Mouse (Mus musculus) kidney, adult 2 months (tissue): ENCODE data around the gene Tacc3.

Source experiments
- CTCF ChIP-seq: fragments of 200-500 bp; conservative IDR thresholded peaks from 2 replicates; pipeline ENCODE4 v1.5.1; 2011; ENCODE audit warnings: low read depth, mild to moderate bottlenecking, control low read depth, low read length, moderate library complexity, mixed read lengths; ENCODE audit not compliant: insufficient read depth, insufficient read length
- POLR2A ChIP-seq: fragments of 200-500 bp; IDR thresholded peaks from one replicate; pipeline ENCODE4 v1.6.1; 2011; ENCODE audit warnings: low read depth, low read length, control low read depth

DNA sequence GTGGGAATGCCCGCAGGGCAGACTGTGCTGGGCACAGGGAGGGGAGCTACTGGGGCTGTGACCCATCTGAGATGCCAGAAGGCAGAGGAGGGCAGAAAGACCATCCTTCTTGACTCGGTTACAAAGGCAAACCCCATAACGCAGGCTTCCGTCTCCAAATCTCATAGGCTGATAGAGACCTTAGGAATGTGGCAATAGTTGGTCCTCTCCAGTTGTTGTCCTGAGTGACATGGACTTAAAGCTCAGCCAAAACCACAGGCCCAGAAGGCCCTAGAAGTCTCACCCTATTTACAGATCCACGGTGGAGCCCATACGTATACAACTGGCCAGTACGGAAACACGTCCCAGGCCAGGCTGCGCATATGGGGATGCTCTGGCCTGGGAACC, 36.5 kb downstream of the Tacc3 start:
- TF ChIP-seq CTCF (no peak), POLR2A (no peak)
